Mouse (Mus musculus) intestine, embryonic 16.5 days (tissue): ENCODE data around the gene Ereg. TPM values are rescaled to one million over a fixed set of nuclear protein-coding genes. Genes with fewer than 3 reads are reported as not detected.

Experiments used
- ATAC-seq: fragments of 200-750 bp; cut with Nextera tagmentation; 2 replicates; pipeline ENCODE4 v1.8.0; 2017; ENCODE audit warnings: moderate TSS enrichment, moderate library complexity
- H3K27ac ChIP-seq: fragments of 300-500 bp; sonication (generic); 2 replicates; pipeline ENCODE4 v1.5.1; 2014; ENCODE audit warnings: mild to moderate bottlenecking, low read length
- H3K27me3 ChIP-seq: fragments of 300-500 bp; sonication (generic); replicated peaks from 2 replicates; pipeline ENCODE4 v1.6.1; 2014; ENCODE audit warnings: low read length, control low read depth, mixed read lengths; ENCODE audit not compliant: control insufficient read depth, insufficient read depth
- H3K36me3 ChIP-seq: fragments of 300-500 bp; sonication (generic); 2 replicates; pipeline ENCODE4 v1.6.1; 2014; ENCODE audit warnings: low read length, control low read depth; ENCODE audit not compliant: control insufficient read depth, insufficient read depth
- H3K4me1 ChIP-seq: fragments of 300-500 bp; sonication (generic); 2 replicates; pipeline ENCODE4 v1.6.1; 2014; ENCODE audit warnings: low read length, control low read depth, mixed read lengths; ENCODE audit not compliant: control insufficient read depth, insufficient read depth
- H3K4me2 ChIP-seq: fragments of 300-500 bp; sonication (generic); 2 replicates; pipeline ENCODE4 v1.6.1; 2014; ENCODE audit warnings: low read depth, low read length, control low read depth
- H3K4me3 ChIP-seq: fragments of 300-500 bp; sonication (generic); 2 replicates; pipeline ENCODE4 v1.5.1; 2014; ENCODE audit warnings: mild to moderate bottlenecking, low read length
- H3K9ac ChIP-seq: fragments of 300-500 bp; sonication (generic); 2 replicates; pipeline ENCODE4 v1.6.1; 2014; ENCODE audit warnings: low read depth, low read length
- H3K9me3 ChIP-seq: fragments of 300-500 bp; sonication (generic); 2 replicates; pipeline ENCODE4 v1.6.1; 2016; ENCODE audit warnings: low read length, control low read depth; ENCODE audit not compliant: control insufficient read depth
- WGBS: fragments of 180-500 bp; shearing (Covaris S2); extraction: QIAGEN DNeasy Blood & Tissue Kit; methylation state at CpG from one replicate; pipeline ENCODE4 v1.1.7; 2014; 5-methylcytosine and 5-hydroxymethylcytosine counted together
- polyA plus RNA-seq: library from polyadenylated mRNA; unstranded; fragments of >200 nt; fragmentation: Nextera tagmentation; extraction: Ambion mirVana; gene quantifications from 2 replicates; pipeline ENCODE4 v1.2.1, GENCODE M21; 2015

The Ereg gene
- polyA plus RNA-seq, 1 experiment from 2014 or later: 1.3 TPM

GRCm38 (mm10) chr5:91101742-91102141 lies 27.3 kb downstream of the Ereg start:
- no peaks in the 10 kb centered on the region for H3K36me3 ChIP-seq
- WGBS: 95% methylated on average over 5 of the region's 5 CpGs
- H3K4me1 ChIP-seq: 0 out of 2 replicates have a peak, but pooled peaks cover 2% of the 10 kb centered on the region

GRCm38 (mm10) chr5:91103943-91104665 lies 29.7 kb downstream of the Ereg start:
- Histone ChIP-seq H3K27me3 (no peaks in the 10 kb centered on the region), H3K27ac (no peak overlapping the region), H3K9me3 (no peaks in the 10 kb centered on the region), H3K4me3 (no peak overlapping the region), H3K4me2 (no peak overlapping the region), H3K9ac (no peak overlapping the region), H3K4me1 (no peaks in the 10 kb centered on the region), H3K36me3 (no peaks in the 10 kb centered on the region)
- 77% methylated on average over 7 of the region's 7 CpGs for WGBS
- no peak for ATAC-seq

More at GRCm38 (mm10) chr5:91101742-91102141, 27.3 kb downstream of the Ereg start:
- ATAC-seq: no peak
- Histone ChIP-seq H3K4me3 (no peak overlapping the region), H3K27ac (no peak overlapping the region), H3K4me2 (no peak overlapping the region), H3K9ac (no peak overlapping the region), H3K27me3 (no peaks in the 10 kb centered on the region), H3K9me3 (no peaks in the 10 kb centered on the region)

- Histone ChIP-seq H3K4me2 (no peak overlapping the region), H3K9ac (no peak overlapping the region), H3K27ac (no peak overlapping the region), H3K4me3 (no peak overlapping the region), H3K4me1 (no peaks in the 10 kb centered on the region), H3K9me3 (no peaks in the 10 kb centered on the region), H3K27me3 (no peaks in the 10 kb centered on the region), H3K36me3 (no peaks in the 10 kb centered on the region)
- 72% methylated on average over 5 of the region's 5 CpGs for WGBS
- no peak for ATAC-seq
Measured at GRCm38 (mm10) chr5:91106248-91106647, 31.8 kb downstream of the Ereg start.

DNA sequence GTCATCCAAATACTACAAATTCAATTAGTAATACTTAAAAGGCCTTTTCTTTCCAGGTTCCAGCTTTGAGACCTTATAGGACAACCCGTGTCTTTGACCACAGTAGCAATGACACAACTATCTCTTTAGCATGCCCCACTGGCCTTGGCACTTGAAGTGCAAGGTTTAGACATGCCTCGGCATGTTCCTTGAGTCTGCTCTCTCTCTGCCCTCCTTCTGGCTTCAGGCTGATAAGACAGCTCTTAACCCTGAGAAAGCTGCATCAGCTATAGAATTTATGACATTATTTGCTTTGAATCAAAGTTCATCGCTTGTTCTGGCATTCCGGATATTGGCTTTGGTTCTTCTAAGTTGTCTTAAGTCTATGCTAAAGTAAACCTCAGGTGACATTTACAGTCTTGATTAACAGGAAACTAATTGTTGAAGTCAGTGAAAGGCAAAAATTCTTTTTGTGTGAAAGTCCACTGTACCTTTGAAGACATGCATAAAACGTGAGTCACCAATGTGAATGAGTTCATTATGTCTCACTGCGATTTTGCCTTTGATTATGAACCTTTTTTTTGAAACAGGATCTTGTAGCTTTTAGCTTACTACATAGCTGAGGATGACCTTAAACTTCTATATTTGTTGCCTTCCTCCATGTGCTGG lies 35.7 kb downstream of the Ereg start:
- H3K4me1 ChIP-seq: no peaks in the 10 kb centered on the region
- 57% methylated on average over 6 of the region's 6 CpGs for WGBS
- peak overlapping the region; percentile 63 for H3K27ac ChIP-seq
- peak; percentile 98 for ATAC-seq
- H3K4me2 ChIP-seq: no peak overlapping the region
- no peak overlapping the region for H3K4me3 ChIP-seq
- no peak overlapping the region for H3K9ac ChIP-seq
- no peaks in the 10 kb centered on the region for H3K36me3 ChIP-seq
- H3K9me3 ChIP-seq: no peaks in the 10 kb centered on the region
- H3K27me3 ChIP-seq: no peaks in the 10 kb centered on the region

GRCm38 (mm10) chr5:91111019-91111418 lies 36.6 kb downstream of the Ereg start:
- H3K4me3 ChIP-seq: no peak overlapping the region

GRCm38 (mm10) chr5:91113967-91114366 lies 39.5 kb downstream of the Ereg start:
- 89% methylated on average over 2 of the region's 2 CpGs for WGBS

More at GRCm38 (mm10) chr5:91111019-91111418, 36.6 kb downstream of the Ereg start:
- Histone ChIP-seq H3K4me2 (no peak overlapping the region), H3K9me3 (no peaks in the 10 kb centered on the region), H3K27ac (no peak overlapping the region), H3K9ac (no peak overlapping the region), H3K4me1 (no peaks in the 10 kb centered on the region), H3K27me3 (no peaks in the 10 kb centered on the region), H3K36me3 (no peaks in the 10 kb centered on the region)
- no peak for ATAC-seq
- 87% methylated on average over 8 of the region's 8 CpGs for WGBS

GRCm38 (mm10) chr5:91114574-91114973 lies 40.2 kb downstream of the Ereg start:
- Histone ChIP-seq H3K9me3 (no peaks in the 10 kb centered on the region), H3K4me1 (no peaks in the 10 kb centered on the region), H3K4me2 (no peak overlapping the region), H3K4me3 (no peak overlapping the region), H3K27me3 (no peaks in the 10 kb centered on the region), H3K27ac (no peak overlapping the region), H3K9ac (no peak overlapping the region), H3K36me3 (no peaks in the 10 kb centered on the region)
- 81% methylated on average over 1 of the region's 1 CpGs for WGBS
- no peak for ATAC-seq

More at GRCm38 (mm10) chr5:91113967-91114366, 39.5 kb downstream of the Ereg start:
- Histone ChIP-seq H3K36me3 (no peaks in the 10 kb centered on the region), H3K9me3 (no peaks in the 10 kb centered on the region), H3K4me3 (no peak overlapping the region), H3K27ac (no peak overlapping the region), H3K4me2 (no peak overlapping the region), H3K4me1 (no peaks in the 10 kb centered on the region), H3K27me3 (no peaks in the 10 kb centered on the region), H3K9ac (no peak overlapping the region)
- ATAC-seq: no peak

DNA sequence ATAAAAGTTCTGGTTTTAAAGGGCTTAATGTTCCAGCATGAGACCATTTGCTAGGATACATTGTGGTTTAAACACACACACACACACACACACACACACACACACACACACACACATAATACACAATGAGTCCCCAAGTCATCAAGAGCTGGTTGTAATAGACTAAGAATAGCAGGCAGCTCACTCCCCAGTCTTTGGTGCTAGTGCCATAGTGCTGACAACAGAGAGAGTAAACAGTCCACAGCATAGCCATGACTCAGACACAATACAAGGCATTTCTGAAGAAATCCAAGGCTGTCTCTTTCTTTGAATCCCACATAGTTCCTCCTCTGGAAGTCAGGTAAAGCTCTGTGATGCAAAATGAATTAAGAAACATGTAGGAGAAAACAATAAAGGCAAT lies 44.2 kb downstream of the Ereg start:
- ATAC-seq: no peak
- H3K4me1 ChIP-seq: no peaks in the 10 kb centered on the region
- H3K9ac ChIP-seq: no peak overlapping the region
- no peak overlapping the region for H3K27ac ChIP-seq
- H3K4me2 ChIP-seq: no peak overlapping the region
- H3K9me3 ChIP-seq: no peaks in the 10 kb centered on the region
- no peaks in the 10 kb centered on the region for H3K27me3 ChIP-seq
- H3K4me3 ChIP-seq: no peak overlapping the region
- H3K36me3 ChIP-seq: no peaks in the 10 kb centered on the region

- H3K36me3 ChIP-seq: no peaks in the 10 kb centered on the region
- no peak overlapping the region for H3K4me2 ChIP-seq
- no peak overlapping the region for H3K4me3 ChIP-seq
- peak; percentile 55; the same call in 1 of the 2 replicates for ATAC-seq
- no peaks in the 10 kb centered on the region for H3K9me3 ChIP-seq
- H3K9ac ChIP-seq: no peak overlapping the region
- H3K4me1 ChIP-seq: no peaks in the 10 kb centered on the region
- no peaks in the 10 kb centered on the region for H3K27me3 ChIP-seq
- H3K27ac ChIP-seq: no peak overlapping the region
- WGBS: 67% methylated on average over 4 of the region's 4 CpGs
Measured at GRCm38 (mm10) chr5:91123404-91123803, 49.0 kb downstream of the Ereg start.
